Mouse (Mus musculus): ENCODE results near the gene Fxyd3. TPM values are rescaled to one million over a fixed set of nuclear protein-coding genes. Genes with fewer than 3 reads are reported as not detected.

The Fxyd3 gene
- total RNA-seq, 1 experiment, result 3.2 TPM

DNA sequence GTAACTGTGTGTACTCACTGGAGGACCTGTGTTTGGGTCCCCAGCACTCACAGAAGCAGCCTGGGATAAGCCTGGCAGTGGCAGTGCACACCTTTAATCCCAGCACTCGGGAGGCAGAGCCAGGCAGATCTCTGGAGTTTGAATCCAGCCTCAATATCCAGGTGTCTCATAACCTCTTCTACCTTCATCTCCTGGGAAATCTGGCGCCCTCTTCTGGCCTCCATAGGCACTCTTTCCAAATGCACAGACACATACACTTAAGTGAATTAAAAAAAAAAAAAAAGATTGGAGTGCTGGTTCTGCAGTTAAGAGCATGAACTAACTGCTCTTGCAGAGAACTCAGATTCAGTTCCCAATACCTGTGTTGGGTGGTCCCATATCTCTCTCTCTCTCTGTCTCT lies 45.8 kb downstream of the Fxyd3 start:
- Histone ChIP-seq H3K27ac (ENCODE audit: insufficient read depth, low read depth, low read length, poor library complexity, severe bottlenecking) (no peak overlapping the region), H3K4me1 (ENCODE audit: control insufficient read depth in 2 of 2, insufficient read depth in 2 of 2, low read length in 2 of 2, poor library complexity in 1 of 2) (peaks cover 0 to 6% of the 10 kb centered on the region in 2 experiments; a peak in 1 of 4 replicates), H3K36me3 (ENCODE audit: control insufficient read depth, insufficient read depth, low read length, poor library complexity, severe bottlenecking) (no peaks in the 10 kb centered on the region), H3K9ac (ENCODE audit: insufficient read depth, low read depth, low read length, poor library complexity, severe bottlenecking) (no peak overlapping the region), H3K9me3 (ENCODE audit: control insufficient read depth, insufficient read depth, low read depth, low read length) (no peaks in the 10 kb centered on the region), H3K4me3 (ENCODE audit: insufficient read depth in 1 of 2, low read depth in 1 of 2, low read length in 2 of 2, poor library complexity in 1 of 2, severe bottlenecking in 1 of 2) (no peak overlapping the region)
- DNase-seq (ENCODE audit: low read depth, low spot score), result peak; percentile 63
- in situ Hi-C loops (cut with MboI; ENCODE audit: low sequenced_read_pairs in 2 of 2, unreplicated experiment in 2 of 2), result no loop called here
- TF ChIP-seq ZC3H11A (IDR thresholded peaks at IDR 0.05; ENCODE audit: borderline replicate concordance, low read depth, low read length) (no peak), ZNF384 (IDR thresholded peaks at IDR 0.05; ENCODE audit: low read depth, low read length) (peak; percentile 97)

GRCm38 (mm10) chr7:31028609-31029008 lies 47.9 kb downstream of the Fxyd3 start:
- H3K36me3 ChIP-seq (ENCODE audit: control insufficient read depth, insufficient read depth, low read length, poor library complexity, severe bottlenecking), result no peaks in the 10 kb centered on the region
- no peak overlapping the region for H3K9ac ChIP-seq (ENCODE audit: insufficient read depth, low read depth, low read length, poor library complexity, severe bottlenecking)
- peak; percentile 88 for TF ChIP-seq CHD2 (IDR thresholded peaks at IDR 0.05; ENCODE audit: low read depth, low read length)
- TF ChIP-seq HCFC1 (IDR thresholded peaks at IDR 0.05; ENCODE audit: borderline replicate concordance, insufficient read depth, low read length), result no peak
- in situ Hi-C loops (cut with MboI; ENCODE audit: low sequenced_read_pairs in 2 of 2, unreplicated experiment in 2 of 2), result no loop called here
- no peaks in the 10 kb centered on the region for H3K9me3 ChIP-seq (ENCODE audit: control insufficient read depth, insufficient read depth, low read depth, low read length)
- peaks cover 0 to 2% of the 10 kb centered on the region in 2 experiments; a peak in 1 of 4 replicates for H3K4me1 ChIP-seq (ENCODE audit: control insufficient read depth in 2 of 2, insufficient read depth in 2 of 2, low read length in 2 of 2, poor library complexity in 1 of 2)
- H3K4me3 ChIP-seq (ENCODE audit: insufficient read depth in 1 of 2, low read depth in 1 of 2, low read length in 2 of 2, poor library complexity in 1 of 2, severe bottlenecking in 1 of 2), result peak overlapping the region in 1 of 2 experiments; percentile 58; a peak in 2 of 4 replicates
- peak; percentile 69 for DNase-seq (ENCODE audit: low read depth, low spot score)
- H3K27ac ChIP-seq (ENCODE audit: insufficient read depth, low read depth, low read length, poor library complexity, severe bottlenecking), result no peak overlapping the region

Other genes with a start within 250 kb of the Fxyd3 start
- gene Ffar3, start 220.5 kb downstream of the Fxyd3 start, total RNA-seq (2012; rRNA removed), result 1.0 and 1.2 TPM in 2 replicates
- gene Ffar1, start 215.1 kb downstream of the Fxyd3 start, total RNA-seq (2012; rRNA removed), result 0.04 and 0.16 TPM in 2 replicates
- gene Cd22, start 196.4 kb downstream of the Fxyd3 start, total RNA-seq (2012; rRNA removed), result 0.16 and 0.45 TPM in 2 replicates
- gene Mag, start 161.8 kb downstream of the Fxyd3 start, total RNA-seq (2012; rRNA removed), result 0.22 and 0.37 TPM in 2 replicates
- not detected in 2 replicates for gene Hamp2, start 152.0 kb downstream of the Fxyd3 start, total RNA-seq (2012; rRNA removed)
- not detected in 2 replicates for gene Hamp, start 132.7 kb downstream of the Fxyd3 start, total RNA-seq (2012; rRNA removed)
- 30.2 and 32.1 TPM in 2 replicates for gene Usf2, start 119.9 kb downstream of the Fxyd3 start, total RNA-seq (2012; rRNA removed)
- gene Lsr, start 103.2 kb downstream of the Fxyd3 start, total RNA-seq (2012; rRNA removed), result 54.6 and 102 TPM in 2 replicates
- 0.67 and 1.6 TPM in 2 replicates for gene Fam187b, start 102.9 kb downstream of the Fxyd3 start, total RNA-seq (2012; rRNA removed)
- 9.6 and 16.0 TPM in 2 replicates for gene Fxyd5, start 34.2 kb downstream of the Fxyd3 start, total RNA-seq (2012; rRNA removed)
- gene Fxyd7, start 25.2 kb downstream of the Fxyd3 start, total RNA-seq (2012; rRNA removed), result not detected in 2 replicates
- 1.4 TPM in 1 of 2 replicates, not detected in the other for gene Fxyd1, start 19.5 kb downstream of the Fxyd3 start, total RNA-seq (2012; rRNA removed)
- 0.16 and 0.18 TPM in 2 replicates for gene Lgi4, start 17.4 kb downstream of the Fxyd3 start, total RNA-seq (2012; rRNA removed)
- 14.5 and 28.2 TPM in 2 replicates for gene Hpn, start 38.6 kb upstream of the Fxyd3 start, total RNA-seq (2012; rRNA removed)
- 16.3 and 17.3 TPM in 2 replicates for gene Scn1b, start 50.3 kb upstream of the Fxyd3 start, total RNA-seq (2012; rRNA removed)
- gene Gramd1a, start 79.2 kb upstream of the Fxyd3 start, total RNA-seq (2012; rRNA removed), result 44.2 and 76.2 TPM in 2 replicates
- not detected in 2 replicates for gene Scgb2b2, start 213.8 kb upstream of the Fxyd3 start, total RNA-seq (2012; rRNA removed)
- gene Scgb1b2, start 215.1 kb upstream of the Fxyd3 start, total RNA-seq (2012; rRNA removed), result not detected in 2 replicates